Mouse (Mus musculus): ENCODE measurements around the gene Spata2. TPM values are rescaled to one million over a fixed set of nuclear protein-coding genes. Genes with fewer than 3 reads are reported as not detected.
A peak's percentile ranks its signal among the peaks of the same experiment; 100 is the strongest.

Spata2 gene
- total RNA-seq (2015): 10.5 and 11.8 TPM in 2 replicates
- 7.4 and 7.7 TPM in 2 replicates for total RNA-seq (2017)

- peak; percentile 80 for ATAC-seq (replicated peaks; ENCODE audit: poor library complexity)
Observed at GRCm38 (mm10) chr2:167492713-167493636, at the start of gene Spata2. Gene Spata2 (minus strand): TSS chr2:167492887.

- ATAC-seq (replicated peaks; ENCODE audit: poor library complexity): no peak
Observed at GRCm38 (mm10) chr2:167542361-167542760, 49.7 kb upstream of the Spata2 start.

GRCm38 (mm10) chr2:167541761-167542160 is 49.1 kb upstream of the Spata2 start:
- ATAC-seq (replicated peaks; ENCODE audit: poor library complexity): no peak

- no peak for ATAC-seq (replicated peaks; ENCODE audit: poor library complexity)
Observed at GRCm38 (mm10) chr2:167541324-167541723, 48.6 kb upstream of the Spata2 start.

GRCm38 (mm10) chr2:167540477-167541110 is 47.9 kb upstream of the Spata2 start:
- no peak for ATAC-seq (replicated peaks; ENCODE audit: poor library complexity)

GRCm38 (mm10) chr2:167539536-167540476 is 47.1 kb upstream of the Spata2 start:
- no peak for ATAC-seq (replicated peaks; ENCODE audit: poor library complexity)

GRCm38 (mm10) chr2:167538671-167539306 is 46.1 kb upstream of the Spata2 start:
- no peak for ATAC-seq (replicated peaks; ENCODE audit: poor library complexity)

- ATAC-seq (replicated peaks; ENCODE audit: poor library complexity): peak; percentile 93
Observed at GRCm38 (mm10) chr2:167537476-167538297, 45.0 kb upstream of the Spata2 start, which contains the start of gene Snai1. Gene Snai1 (plus strand): TSS chr2:167538195.

- no peak; the same call in 1 of the 2 replicates for ATAC-seq (replicated peaks; ENCODE audit: poor library complexity)
Observed at GRCm38 (mm10) chr2:167536320-167536945, 43.7 kb upstream of the Spata2 start.

GRCm38 (mm10) chr2:167533880-167534279 is 41.2 kb upstream of the Spata2 start:
- no peak for ATAC-seq (replicated peaks; ENCODE audit: poor library complexity)

- ATAC-seq (replicated peaks; ENCODE audit: poor library complexity): peak; percentile 76
Observed at GRCm38 (mm10) chr2:167532131-167532530, 39.4 kb upstream of the Spata2 start.

GRCm38 (mm10) chr2:167530536-167530935 is 37.8 kb upstream of the Spata2 start:
- no peak for ATAC-seq (replicated peaks; ENCODE audit: poor library complexity)

- no peak for ATAC-seq (replicated peaks; ENCODE audit: poor library complexity)
Observed at GRCm38 (mm10) chr2:167529935-167530513, 37.3 kb upstream of the Spata2 start.

- ATAC-seq (replicated peaks; ENCODE audit: poor library complexity): peak; percentile 80
Observed at GRCm38 (mm10) chr2:167528278-167528677, 35.6 kb upstream of the Spata2 start.

- peak; percentile 78 for ATAC-seq (replicated peaks; ENCODE audit: poor library complexity)
Observed at GRCm38 (mm10) chr2:167519606-167520252, 27.0 kb upstream of the Spata2 start.

GRCm38 (mm10) chr2:167515688-167516087 is 23.0 kb upstream of the Spata2 start:
- ATAC-seq (replicated peaks; ENCODE audit: poor library complexity): no peak

- no peak for ATAC-seq (replicated peaks; ENCODE audit: poor library complexity)
Observed at GRCm38 (mm10) chr2:167514641-167515040, 22.0 kb upstream of the Spata2 start.

- ATAC-seq (replicated peaks; ENCODE audit: poor library complexity): peak; percentile 66
Observed at GRCm38 (mm10) chr2:167512970-167513369, 20.3 kb upstream of the Spata2 start.
